Mouse (Mus musculus) brain, adult 10 weeks (tissue): ENCODE results near the gene Ntn3. TPM values are rescaled to one million over a fixed set of nuclear protein-coding genes. Genes with fewer than 3 reads are reported as not detected.

ENCODE experiments used
- polyA plus RNA-seq: library from polyadenylated mRNA; stranded (reverse); fragments of 350-450 nt; fragmentation: Illumina TruSeq; extraction: RNeasy Lipid Tissue Mini Kit (QIAGEN cat#74804); gene quantifications from one replicate; pipeline ENCODE4 v1.2.3, GENCODE M21; 2015; ENCODE audit warnings: low read depth, low replicate concordance

Gene Ntn3
- polyA plus RNA-seq = 4.9 TPM

GRCm38 (mm10) chr17:24209043-24209915 lies at the start of gene Ntn3:
Ntn3 (minus strand) TSS chr17:24209531.

GRCm38 (mm10) chr17:24251320-24252069 lies 42.2 kb upstream of the Ntn3 start, which contains the start of gene Ccnf:
Ccnf (minus strand) TSS chr17:24251484.

GRCm38 (mm10) chr17:24220435-24221411 lies 11.4 kb upstream of the Ntn3 start, which contains the start of gene Tedc2:
Tedc2 (minus strand) TSS chr17:24220851.

GRCm38 (mm10) chr17:24205284-24205888 lies 3.9 kb downstream of the Ntn3 start, which contains the start of gene Tbc1d24:
Tbc1d24 (minus strand) TSS chr17:24205562.

GRCm38 (mm10) chr17:24169317-24170065 lies 39.8 kb downstream of the Ntn3 start, which contains the start of gene Atp6v0c:
Atp6v0c (minus strand) TSS chr17:24169702.

GRCm38 (mm10) chr17:24163176-24163962 lies 46.0 kb downstream of the Ntn3 start, which contains the start of gene Amdhd2:
Amdhd2 (minus strand) TSS chr17:24163766.

Other genes starting within 250 kb of the Ntn3 start
- gene Prss30, start 229.0 kb downstream of the Ntn3 start, polyA plus RNA-seq = not detected
- gene Prss22, start 211.4 kb downstream of the Ntn3 start, polyA plus RNA-seq = 1.8 TPM
- not detected for gene Prss27, start 171.4 kb downstream of the Ntn3 start, polyA plus RNA-seq
- 22.9 TPM for gene Kctd5, start 136.0 kb downstream of the Ntn3 start, polyA plus RNA-seq
- 56.0 TPM for gene Pdpk1, start 58.6 kb downstream of the Ntn3 start, polyA plus RNA-seq
- 21.6 TPM for gene Amdhd2, start 45.8 kb downstream of the Ntn3 start, polyA plus RNA-seq
- 1,683 TPM for gene Atp6v0c, start 39.8 kb downstream of the Ntn3 start, polyA plus RNA-seq
- gene Tbc1d24, start 4.0 kb downstream of the Ntn3 start, polyA plus RNA-seq = 36.2 TPM
- 9.5 TPM for gene Tedc2, start 11.3 kb upstream of the Ntn3 start, polyA plus RNA-seq
- gene Ccnf, start 42.0 kb upstream of the Ntn3 start, polyA plus RNA-seq = 3.1 TPM
- 0.21 TPM for gene Abca17, start 141.5 kb upstream of the Ntn3 start, polyA plus RNA-seq
- 38.3 TPM for gene Abca3, start 142.4 kb upstream of the Ntn3 start, polyA plus RNA-seq
- gene Rnps1, start 205.0 kb upstream of the Ntn3 start, polyA plus RNA-seq = 157 TPM
- 37.9 TPM for gene Eci1, start 217.1 kb upstream of the Ntn3 start, polyA plus RNA-seq
- 8.0 TPM for gene Dnase1l2, start 233.6 kb upstream of the Ntn3 start, polyA plus RNA-seq